Mouse (Mus musculus) ovary, postnatal 10 days (tissue): ENCODE measurements around the gene Zswim1.
"Not testable (repeated sequence)": the region's sequence is repeated elsewhere in the genome, so short reads cannot be mapped to it uniquely, and the experiment has no call there.

Experiments used
- DNase-seq: peaks from one replicate; pipeline ENCODE4 v3.0.0; 2022; ENCODE audit warnings: low spot score

The Zswim1 gene

DNA sequence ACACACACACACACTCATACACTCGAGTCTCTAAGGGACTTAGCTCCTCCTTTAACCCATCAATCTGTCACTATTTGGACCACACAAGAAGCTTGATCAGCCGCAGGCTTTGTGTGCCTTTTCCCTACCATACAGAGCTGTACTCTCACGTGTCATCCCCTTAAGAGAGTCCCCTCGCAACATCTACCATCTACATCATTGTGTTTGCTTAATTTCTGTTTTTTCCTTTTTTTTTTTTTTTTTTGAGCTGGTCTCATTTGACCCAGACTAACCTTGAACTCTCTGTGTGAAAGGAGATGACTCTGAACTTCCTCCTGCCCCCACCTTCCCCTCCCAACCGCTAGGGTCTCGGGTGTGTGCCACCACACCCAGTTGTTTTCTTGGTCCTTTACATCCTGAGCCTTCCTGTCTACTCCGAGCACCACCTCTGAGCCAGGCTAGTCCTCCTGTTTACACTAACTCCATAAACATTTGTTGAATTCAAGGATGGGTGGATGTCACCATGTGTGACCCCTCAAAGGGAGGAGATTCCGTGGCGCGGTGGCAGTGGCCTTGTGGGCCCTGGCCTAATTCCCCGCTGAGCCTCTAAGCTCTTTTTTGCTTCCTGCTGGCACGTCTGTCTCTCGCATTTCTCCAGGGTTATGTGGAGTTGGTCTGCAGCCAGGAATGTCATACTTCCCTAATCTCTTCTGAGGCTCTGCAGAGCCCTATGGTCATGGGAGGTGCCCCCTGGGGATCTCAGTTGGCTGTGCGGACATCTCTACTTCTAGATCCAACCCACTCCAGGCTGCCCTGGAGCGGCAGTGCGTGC, 44.5 kb downstream of the Zswim1 start:
- no peak for DNase-seq

DNA sequence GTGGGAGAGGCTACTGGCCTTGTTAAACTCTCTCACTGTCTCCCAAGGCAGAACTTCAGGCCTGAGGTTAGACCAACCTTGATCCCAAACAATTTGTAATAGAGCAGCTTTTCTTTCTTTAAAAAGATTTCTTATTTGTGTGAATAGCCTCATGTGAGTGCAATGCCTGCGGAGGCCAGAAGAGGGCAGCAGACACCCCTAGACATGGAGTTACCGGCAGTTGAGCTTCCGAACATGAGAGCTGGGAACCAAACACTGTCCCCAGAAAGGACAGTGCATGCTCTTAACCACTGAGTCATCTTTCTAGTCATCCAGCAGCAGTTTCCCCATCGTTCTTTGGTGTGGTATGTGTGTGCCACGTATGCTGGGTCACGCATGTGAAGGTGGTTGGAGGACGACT, 45.1 kb downstream of the Zswim1 start:
- DNase-seq, result no peak

DNA sequence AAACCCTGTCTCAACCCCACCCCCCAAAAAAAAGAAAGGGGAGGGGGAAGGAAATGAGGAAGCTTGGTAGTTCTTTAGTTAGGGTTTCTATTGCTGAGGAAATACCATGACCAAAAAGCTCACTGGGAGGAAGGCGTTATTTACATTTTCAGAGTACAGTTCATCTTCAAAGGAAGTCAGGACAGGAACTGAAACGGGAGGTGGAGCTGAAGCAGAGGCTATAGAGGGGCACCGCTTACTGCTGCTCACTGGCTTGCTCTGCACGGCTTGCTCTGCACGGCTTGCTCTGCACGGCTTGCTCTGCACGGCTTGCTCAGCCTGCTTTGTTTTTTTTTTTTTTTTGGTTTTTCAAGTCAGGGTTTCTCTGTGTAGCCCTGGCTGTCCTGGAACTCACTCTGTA, 46.0 kb downstream of the Zswim1 start:
- DNase-seq, result no peak

DNA sequence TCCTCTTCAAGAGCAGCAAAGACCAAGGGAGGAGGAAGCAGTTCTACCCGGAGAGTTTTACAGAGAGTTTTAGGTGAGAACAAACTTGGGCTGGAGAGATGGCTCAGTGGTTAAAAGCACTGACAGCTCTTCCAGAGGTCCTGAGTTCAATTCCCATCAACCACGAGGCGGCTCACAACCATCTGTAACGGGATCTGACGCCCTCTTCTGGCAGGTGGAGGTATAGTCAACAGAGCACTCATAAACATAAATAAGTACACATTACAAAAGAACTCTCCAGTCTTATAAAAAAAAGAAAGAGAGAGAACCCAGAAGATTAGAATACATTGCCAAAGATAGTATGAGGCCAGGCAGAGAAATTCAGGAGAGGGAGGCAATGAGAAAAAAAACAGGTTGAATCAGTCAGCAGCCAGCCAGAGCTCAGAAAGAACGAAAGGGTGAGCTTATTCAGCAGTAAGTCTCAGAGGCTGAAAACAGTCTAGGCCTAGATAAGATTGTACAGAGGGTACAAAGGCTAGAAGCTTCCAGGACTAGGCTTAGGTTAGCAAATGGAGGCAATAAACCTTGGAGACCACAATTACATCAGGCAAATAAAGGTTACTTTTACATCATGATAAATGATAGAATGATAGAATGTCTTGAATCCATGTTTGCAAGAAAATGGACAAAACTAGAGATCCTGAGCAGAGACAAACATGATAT, 49.3 kb downstream of the Zswim1 start:
- no peak for DNase-seq

DNA sequence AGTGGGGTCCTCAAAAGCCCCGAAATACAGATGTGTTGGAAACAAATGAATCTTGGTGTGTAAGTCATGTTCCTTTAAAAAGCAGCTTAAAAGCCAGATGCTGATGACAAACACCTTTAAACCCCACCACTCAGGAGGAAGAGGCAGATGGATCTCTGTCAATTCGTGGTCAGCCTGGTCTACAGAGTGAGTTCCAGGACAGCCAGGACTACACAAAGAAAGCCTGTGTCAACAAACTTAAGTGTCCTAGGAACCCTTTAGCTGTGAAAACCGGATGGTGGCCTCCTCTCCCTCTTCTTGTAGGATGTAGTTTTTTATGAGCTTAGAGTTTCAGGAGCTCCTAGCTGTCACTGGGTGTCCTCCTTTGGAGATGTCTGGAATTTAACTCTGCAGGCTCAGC, 51.1 kb downstream of the Zswim1 start:
- no peak for DNase-seq

DNA sequence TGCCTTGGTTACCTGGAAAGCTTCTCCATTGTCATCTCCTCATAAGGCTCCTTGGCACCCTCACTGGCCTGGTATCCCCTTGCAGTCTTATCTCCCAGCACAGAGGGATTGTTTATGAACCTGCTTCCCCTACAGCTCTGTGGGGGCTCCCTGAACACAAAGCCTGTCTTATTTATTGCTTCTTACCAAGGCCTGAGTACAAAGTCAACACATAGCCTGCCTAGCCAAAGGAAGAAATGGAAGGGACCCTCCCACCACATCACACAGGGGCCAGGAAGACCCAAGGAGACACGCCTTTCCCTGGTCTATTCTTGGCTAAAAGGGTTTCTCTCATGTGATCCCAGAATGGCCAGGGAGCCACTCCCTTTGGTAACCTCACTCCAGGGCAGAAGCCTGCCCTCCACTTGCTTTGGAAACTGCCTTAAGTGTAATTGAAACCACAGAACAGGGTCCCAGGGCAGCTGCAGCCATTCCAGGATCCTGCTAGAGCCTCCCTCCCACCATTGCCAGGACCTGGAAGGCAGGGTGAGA, 51.8 kb downstream of the Zswim1 start:
- no peak for DNase-seq

DNA sequence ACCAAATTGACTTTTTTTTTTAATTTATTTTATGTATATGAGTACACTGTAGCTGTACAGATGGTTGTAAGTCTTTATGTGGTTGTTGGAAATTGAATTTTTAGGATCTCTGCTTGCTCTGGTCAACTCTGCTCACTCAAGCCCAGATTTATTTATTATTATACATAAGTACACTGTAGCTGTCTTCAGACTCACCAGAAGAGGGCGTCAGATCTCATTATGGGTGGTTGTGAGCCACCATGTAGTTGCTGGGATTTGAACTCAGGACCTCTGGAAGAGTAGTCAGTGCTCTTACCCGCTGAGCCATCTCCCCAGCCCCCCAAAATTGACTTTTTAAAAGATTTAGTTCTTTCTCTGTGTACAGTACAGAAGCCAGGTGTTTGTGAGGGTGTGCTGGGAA, 53.2 kb downstream of the Zswim1 start:
- not testable (repeated sequence) for DNase-seq
